Mouse (Mus musculus): Measurements from ENCODE around the gene Dgkz.

DNA sequence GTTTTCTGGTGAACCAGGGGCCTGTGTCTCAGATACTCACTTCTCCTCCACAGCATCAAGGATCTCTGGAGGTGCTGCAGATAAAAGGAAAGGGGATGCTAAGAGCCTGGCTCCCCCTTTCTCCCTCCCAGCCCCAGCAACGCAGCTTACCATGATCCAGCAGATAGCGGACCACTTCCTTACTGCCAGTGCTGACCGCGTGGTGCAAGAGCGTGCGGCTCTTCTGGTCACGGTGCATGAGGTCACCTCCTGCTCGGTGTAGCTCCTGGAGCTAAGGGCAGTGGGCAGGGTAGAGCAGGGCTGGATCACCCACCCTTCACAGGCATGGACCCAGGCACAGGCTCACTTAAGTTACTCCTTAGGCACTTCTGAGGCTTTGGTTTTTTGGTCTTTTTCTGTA lies 41.6 kb downstream of the Dgkz start:
- TF ChIP-seq ZNF384 (IDR thresholded peaks at IDR 0.05; ENCODE audit: low read depth, low read length) (no peak), ZC3H11A (IDR thresholded peaks at IDR 0.05; ENCODE audit: borderline replicate concordance, low read depth, low read length) (no peak), CHD2 (IDR thresholded peaks at IDR 0.05; ENCODE audit: low read depth, low read length) (no peak), HCFC1 (IDR thresholded peaks at IDR 0.05; ENCODE audit: borderline replicate concordance, insufficient read depth, low read length) (no peak), MAFK (IDR thresholded peaks at IDR 0.05; ENCODE audit: insufficient read depth, low read depth, low read length) (no peak)

All from ES-E14 (cell line).